Mouse (Mus musculus): ENCODE data around the gene Hist1h2bf.

DNA sequence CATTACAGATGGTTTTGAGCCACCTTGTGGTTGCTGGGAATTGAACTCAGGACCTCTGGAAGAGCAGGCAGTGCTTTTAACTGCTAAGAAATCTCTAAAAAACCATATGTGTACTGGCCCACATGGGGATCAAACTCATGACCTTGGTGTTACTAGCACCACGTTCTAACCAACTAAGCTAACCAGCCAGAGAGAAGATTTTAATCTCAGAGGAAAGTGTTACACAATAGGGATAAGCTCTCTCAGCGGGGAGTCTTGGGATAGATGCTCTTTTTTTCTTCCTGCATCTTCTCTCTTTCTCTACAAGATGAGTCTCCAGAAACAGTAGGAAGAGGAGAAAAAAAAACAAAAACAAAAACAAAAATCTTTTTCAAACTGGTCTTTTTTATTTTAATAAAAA, 36.4 kb upstream of the Hist1h2bf start:
- TF ChIP-seq POLR2A (IDR thresholded peaks at IDR 0.05; ENCODE audit: borderline replicate concordance, low read depth, low read length) (no peak), CTCF (IDR thresholded peaks at IDR 0.05; ENCODE audit: low read depth, low read length) (no peak)

Data from bone marrow macrophage, adult 2 months (primary cell).